Mouse (Mus musculus) midbrain, postnatal 0 days (tissue): ENCODE measurements around the gene Ctrl. TPM values are rescaled to one million over a fixed set of nuclear protein-coding genes. Genes with fewer than 3 reads are reported as not detected.

Experiments
- ATAC-seq: fragments of 200-750 bp; cut with Nextera tagmentation; 2 replicates; pipeline ENCODE4 v1.8.0; 2017; ENCODE audit warnings: moderate number of reproducible peaks, mild to moderate bottlenecking, moderate TSS enrichment, moderate library complexity; ENCODE audit not compliant: low FRiP score
- DNase-seq: peaks from one replicate; pipeline ENCODE4 v3.0.0-alpha.2; 2015; ENCODE audit warnings: low spot score
- H3K27ac ChIP-seq: fragments of 300-500 bp; sonication (generic); 2 replicates; pipeline ENCODE4 v1.5.1; 2014; ENCODE audit warnings: low read depth, mild to moderate bottlenecking, low read length, mixed read lengths
- H3K27me3 ChIP-seq: fragments of 300-500 bp; sonication (generic); 2 replicates; pipeline ENCODE4 v1.6.1; 2014; ENCODE audit warnings: low read length, control low read depth, mixed read lengths; ENCODE audit not compliant: insufficient read depth
- H3K36me3 ChIP-seq: fragments of 300-500 bp; sonication (generic); 2 replicates; pipeline ENCODE4 v1.6.1; 2014; ENCODE audit warnings: low read length, control low read depth, mixed read lengths; ENCODE audit not compliant: insufficient read depth
- H3K4me1 ChIP-seq: fragments of 300-500 bp; sonication (generic); 2 replicates; pipeline ENCODE4 v1.6.1; 2014; ENCODE audit warnings: mild to moderate bottlenecking, control low read depth, antibody characterized with exemption, low read length, mixed read lengths; ENCODE audit not compliant: insufficient read depth
- H3K4me2 ChIP-seq: fragments of 300-500 bp; sonication (generic); 2 replicates; pipeline ENCODE4 v1.6.1; 2014; ENCODE audit warnings: low read depth, mild to moderate bottlenecking, low read length, mixed read lengths; ENCODE audit not compliant: poor library complexity, severe bottlenecking
- H3K4me3 ChIP-seq: fragments of 300-500 bp; sonication (generic); 2 replicates; pipeline ENCODE4 v1.5.1; 2014; ENCODE audit warnings: low read depth, mild to moderate bottlenecking, low read length, moderate library complexity
- H3K9ac ChIP-seq: fragments of 300-500 bp; sonication (generic); replicated peaks from 2 replicates; pipeline ENCODE4 v1.6.1; 2014; ENCODE audit warnings: mild to moderate bottlenecking, low read length, moderate library complexity, mixed read lengths; ENCODE audit not compliant: poor library complexity, severe bottlenecking
- H3K9me3 ChIP-seq: fragments of 300-500 bp; sonication (generic); 2 replicates; pipeline ENCODE4 v1.6.1; 2016; ENCODE audit warnings: low read length, control low read depth
- CTCF ChIP-seq: IDR thresholded peaks from 2 replicates; pipeline ENCODE4 v1.5.1; 2016; ENCODE audit warnings: antibody characterized with exemption, mild to moderate bottlenecking
- WGBS: fragments of 180-500 bp; shearing (Covaris S2); extraction: QIAGEN DNeasy Blood & Tissue Kit; methylation state at CpG from one replicate; pipeline ENCODE4 v1.1.7; 2014; 5-methylcytosine and 5-hydroxymethylcytosine counted together
- polyA plus RNA-seq: library from polyadenylated mRNA; unstranded; fragments of >200 nt; fragmentation: Nextera tagmentation; extraction: Ambion mirVana; gene quantifications from 2 replicates; pipeline ENCODE4 v1.2.1, GENCODE M21; 2015
- total RNA-seq: library from RNA; depleted of rRNA; stranded (reverse); fragments of >200 nt; gene quantifications from 2 replicates; pipeline ENCODE4 v1.2.3, GENCODE M21; 2014

Ctrl gene
- total and polyA plus RNA-seq, 2 experiments from 2014 or later = 3.2 to 3.6 TPM

- ATAC-seq = peak; percentile 91
- no peaks in the 10 kb centered on the region for H3K27me3 ChIP-seq
- peak overlapping the region; percentile 71 for H3K4me2 ChIP-seq
- peak overlapping the region; percentile 95 for H3K27ac ChIP-seq
- no peak; the same call in 1 of the 2 replicates for TF ChIP-seq CTCF
- H3K9me3 ChIP-seq = no peaks in the 10 kb centered on the region
- H3K9ac ChIP-seq = peak overlapping the region; percentile 93
- H3K4me3 ChIP-seq = peak overlapping the region; percentile 60
- 1% methylated on average over 30 of the region's 30 CpGs for WGBS
- H3K36me3 ChIP-seq = peaks cover 5% of the 10 kb centered on the region
- peaks cover 7% of the 10 kb centered on the region for H3K4me1 ChIP-seq
- peak; percentile 95 for DNase-seq
Measured at GRCm38 (mm10) chr8:105936866-105937475, 3.3 kb upstream of the Ctrl start.

- Histone ChIP-seq H3K27ac (peak overlapping the region; percentile 95), H3K27me3 (no peaks in the 10 kb centered on the region), H3K4me2 (peak overlapping the region; percentile 71), H3K4me3 (peak overlapping the region; percentile 60), H3K36me3 (peaks cover 5% of the 10 kb centered on the region), H3K9ac (peak overlapping the region; percentile 93), H3K4me1 (peaks cover 7% of the 10 kb centered on the region), H3K9me3 (no peaks in the 10 kb centered on the region)
- TF ChIP-seq CTCF = no peak
- ATAC-seq (0 out of 2 replicates have a peak, but pooled peaks have one; percentile 1), DNase-seq (no peak)
- 26% methylated on average over 7 of the region's 7 CpGs for WGBS
Measured at GRCm38 (mm10) chr8:105935863-105936603, 2.4 kb upstream of the Ctrl start.

DNA sequence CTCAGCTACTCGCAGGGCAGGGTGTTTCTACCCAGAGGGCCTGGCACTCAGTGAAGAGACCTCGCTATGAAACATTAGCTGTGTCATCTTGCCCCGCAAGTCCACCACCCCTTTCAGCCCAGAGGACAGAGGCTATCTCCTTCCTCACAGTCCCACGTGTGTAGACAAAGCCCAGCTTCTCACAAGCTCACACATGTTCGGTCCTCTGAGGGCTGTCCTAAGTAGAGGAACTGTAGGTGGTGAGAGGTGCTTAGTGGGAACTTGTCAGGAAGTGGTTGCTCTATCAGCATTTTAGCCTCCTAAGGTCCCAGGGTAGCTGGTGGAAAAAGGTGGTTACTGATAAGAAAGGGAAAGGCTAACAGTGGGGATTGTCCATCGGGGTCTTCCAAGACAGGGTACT, 1.4 kb upstream of the Ctrl start:
- DNase-seq (no peak), ATAC-seq (no peak)
- H3K9me3 ChIP-seq = no peaks in the 10 kb centered on the region
- H3K27me3 ChIP-seq = no peaks in the 10 kb centered on the region
- H3K27ac ChIP-seq = no peak overlapping the region
- H3K36me3 ChIP-seq = peaks cover 5% of the 10 kb centered on the region
- no peak for TF ChIP-seq CTCF
- no peak overlapping the region for H3K4me3 ChIP-seq
- H3K4me1 ChIP-seq = peaks cover 7% of the 10 kb centered on the region
- no peak overlapping the region for H3K9ac ChIP-seq
- 83% methylated on average over 6 of the region's 6 CpGs for WGBS
- H3K4me2 ChIP-seq = no peak overlapping the region

- no peak for ATAC-seq
- TF ChIP-seq CTCF = no peak
Measured at GRCm38 (mm10) chr8:105932525-105932924, 1.1 kb downstream of the Ctrl start.

DNA sequence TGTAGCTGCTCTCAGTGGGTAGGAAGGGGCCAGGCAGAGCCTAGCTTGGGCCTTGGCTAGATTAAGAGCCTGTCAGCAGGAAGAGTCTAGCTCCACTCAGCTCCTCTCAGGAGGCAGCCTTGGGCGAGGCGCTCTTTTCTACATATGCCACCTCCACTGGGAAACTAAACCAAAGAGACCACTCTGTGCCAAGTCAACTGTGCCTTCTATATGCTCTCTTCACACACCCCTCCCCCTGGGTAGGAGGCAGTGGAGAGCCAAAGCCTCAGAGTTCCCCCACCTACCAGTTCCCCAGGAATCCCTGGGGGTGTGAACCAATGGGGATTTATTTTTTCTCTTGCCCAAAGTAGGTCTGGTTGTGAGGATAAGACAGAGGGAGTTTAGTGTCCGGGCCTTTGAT, 2.4 kb downstream of the Ctrl start:
- Histone ChIP-seq H3K4me3 (no peak overlapping the region), H3K27ac (no peak overlapping the region), H3K4me1 (peaks cover 4% of the 10 kb centered on the region), H3K4me2 (no peak overlapping the region), H3K9me3 (no peaks in the 10 kb centered on the region), H3K36me3 (peaks cover 9% of the 10 kb centered on the region), H3K9ac (no peak overlapping the region), H3K27me3 (no peaks in the 10 kb centered on the region)
- ATAC-seq = no peak
- no peak for TF ChIP-seq CTCF
- 97% methylated on average over 3 of the region's 3 CpGs for WGBS
- DNase-seq = no peak

More at GRCm38 (mm10) chr8:105932525-105932924, 1.1 kb downstream of the Ctrl start:
- Histone ChIP-seq H3K27ac (no peak overlapping the region), H3K4me3 (no peak overlapping the region), H3K36me3 (peaks cover 5% of the 10 kb centered on the region), H3K9me3 (no peaks in the 10 kb centered on the region), H3K4me1 (peaks cover 4% of the 10 kb centered on the region), H3K4me2 (no peak overlapping the region), H3K9ac (no peak overlapping the region), H3K27me3 (no peaks in the 10 kb centered on the region)
- 97% methylated on average over 11 of the region's 11 CpGs for WGBS
- no peak for DNase-seq

DNA sequence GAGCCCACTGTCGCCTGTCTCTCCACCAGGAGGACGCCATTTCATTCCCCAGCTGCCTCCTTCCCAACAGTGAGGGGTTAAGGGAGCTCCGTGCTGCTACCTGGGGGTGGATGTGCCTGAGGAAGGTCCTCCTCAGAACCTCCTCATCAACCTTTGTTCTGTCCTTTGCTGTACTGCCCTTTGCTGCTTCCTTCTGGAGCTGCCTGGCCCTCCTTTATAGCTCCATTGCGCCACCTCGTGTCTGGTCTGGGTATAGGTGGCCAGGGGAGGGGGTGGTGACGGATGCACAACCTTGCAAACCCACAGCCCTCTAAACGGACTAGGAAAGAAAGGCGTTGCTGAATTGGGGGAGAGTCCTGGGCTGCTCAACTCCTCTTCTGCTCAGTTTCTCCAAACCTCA, 3.1 kb downstream of the Ctrl start:
- Histone ChIP-seq H3K4me2 (no peak overlapping the region), H3K27me3 (no peaks in the 10 kb centered on the region), H3K9me3 (no peaks in the 10 kb centered on the region), H3K36me3 (peaks cover 10% of the 10 kb centered on the region), H3K27ac (peak overlapping the region; percentile 48), H3K9ac (no peak overlapping the region), H3K4me3 (no peak overlapping the region), H3K4me1 (peaks cover under 1% of the 10 kb centered on the region; the same call in 1 of the 2 replicates)
- WGBS = 17% methylated on average over 8 of the region's 8 CpGs
- ATAC-seq = peak; percentile 69
- TF ChIP-seq CTCF = peak; percentile 97
- peak; percentile 70 for DNase-seq
